Mouse (Mus musculus) thymus, postnatal 0 days (tissue): ENCODE measurements around the gene Camk1d. TPM values are rescaled to one million over a fixed set of nuclear protein-coding genes. Genes with fewer than 3 reads are reported as not detected.

Experiments used
- DNase-seq: peaks from one replicate; pipeline ENCODE4 v3.0.0-alpha.2; 2015; ENCODE audit warnings: low spot score
- polyA plus RNA-seq: library from polyadenylated mRNA; unstranded; fragments of >200 nt; fragmentation: Nextera tagmentation; extraction: Ambion mirVana; gene quantifications from 2 replicates; pipeline ENCODE4 v1.2.1, GENCODE M21; 2015

The Camk1d gene
- polyA plus RNA-seq = 10.0 and 14.4 TPM in 2 replicates

DNA sequence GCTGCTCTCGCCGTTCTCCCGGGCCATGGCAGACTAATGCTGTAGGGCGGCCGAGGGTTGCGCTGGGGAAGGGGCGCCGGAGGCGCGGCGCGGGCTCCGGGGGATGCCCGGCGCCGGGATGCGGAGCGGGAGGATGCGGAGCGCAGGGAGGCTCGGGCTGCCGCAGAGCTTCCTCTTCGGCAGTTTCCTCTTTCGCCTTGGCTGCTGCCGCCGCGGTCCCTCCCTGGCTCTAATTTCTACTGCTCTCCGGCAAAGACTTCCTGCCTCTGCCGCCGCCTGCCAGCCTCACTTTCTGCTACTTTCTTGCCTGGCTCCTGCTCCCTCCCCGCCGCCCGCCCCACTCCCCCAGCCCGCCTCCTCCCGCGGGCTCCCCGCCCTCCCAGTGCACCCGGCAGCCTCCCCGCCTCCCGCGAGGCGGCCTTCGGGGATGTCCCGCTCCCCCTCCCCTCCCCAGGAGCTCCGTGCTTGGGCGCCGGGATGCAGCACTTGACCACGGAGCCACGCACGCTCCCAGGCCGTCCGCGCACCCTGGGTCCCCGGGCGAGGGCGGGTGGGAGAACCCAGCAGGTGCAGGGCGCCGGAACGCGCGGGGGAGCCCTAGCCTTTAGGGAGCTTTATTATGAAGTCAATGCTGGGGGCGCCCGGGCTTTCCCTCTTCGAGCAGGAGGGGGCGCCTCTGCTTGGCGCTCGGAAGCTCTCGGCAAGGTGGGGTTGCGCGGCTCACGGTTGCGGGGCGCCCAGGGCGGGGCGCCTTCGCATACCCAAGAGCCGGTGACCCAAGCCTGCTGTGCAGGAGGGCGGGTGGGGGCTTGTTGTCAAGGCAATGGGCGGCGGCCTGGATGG, at the start of gene Camk1d:
TSS of gene Camk1d (minus strand) at position 305 of the 843 bp plus-strand sequence.
- DNase-seq = peak; percentile 93

- DNase-seq = no peak
Observed at GRCm38 (mm10) chr2:5762031-5762430, 47.7 kb upstream of the Camk1d start.

GRCm38 (mm10) chr2:5760479-5761008, 46.2 kb upstream of the Camk1d start:
- DNase-seq = no peak

DNA sequence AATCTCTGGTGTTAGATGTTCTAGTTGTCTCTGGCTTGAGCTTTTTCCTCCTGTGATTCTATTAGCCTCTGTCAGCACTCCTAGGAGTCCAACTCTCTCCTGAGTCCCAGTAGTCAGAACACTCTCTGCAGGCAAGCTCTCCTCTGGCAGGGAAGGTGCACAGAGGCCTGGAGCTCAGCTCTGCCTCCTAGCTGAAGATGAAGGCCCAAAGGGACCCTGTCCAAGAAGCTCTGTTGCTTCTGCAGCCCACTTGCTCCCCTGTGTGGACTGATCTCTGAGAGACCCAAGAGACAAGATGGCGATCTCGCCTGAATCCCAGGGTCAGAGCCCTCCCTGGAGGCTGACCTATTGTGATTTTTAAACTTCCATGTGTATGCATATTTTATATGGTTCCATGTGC, 44.3 kb upstream of the Camk1d start:
- DNase-seq = no peak

- DNase-seq = no peak
Observed at GRCm38 (mm10) chr2:5750872-5751271, 36.6 kb upstream of the Camk1d start.

DNA sequence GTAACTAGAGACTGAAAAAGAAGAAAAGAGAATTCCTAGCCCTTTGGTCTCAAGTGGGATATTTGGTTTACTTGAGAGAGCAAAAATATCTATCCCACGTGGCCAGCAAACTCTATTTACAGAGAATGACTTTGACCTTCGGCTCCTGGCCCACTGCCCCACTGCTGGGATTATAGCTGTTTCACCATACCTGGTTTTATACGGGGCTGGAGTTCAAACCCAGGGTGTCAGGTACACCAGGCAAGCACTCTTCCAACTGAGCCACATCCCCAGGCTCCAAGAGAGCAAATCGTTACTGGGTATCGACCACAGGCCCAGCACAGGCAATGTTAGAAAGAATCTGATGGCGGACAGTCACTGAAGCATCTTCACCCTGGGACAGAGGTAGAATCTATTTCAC, 34.9 kb upstream of the Camk1d start:
- no peak for DNase-seq

DNA sequence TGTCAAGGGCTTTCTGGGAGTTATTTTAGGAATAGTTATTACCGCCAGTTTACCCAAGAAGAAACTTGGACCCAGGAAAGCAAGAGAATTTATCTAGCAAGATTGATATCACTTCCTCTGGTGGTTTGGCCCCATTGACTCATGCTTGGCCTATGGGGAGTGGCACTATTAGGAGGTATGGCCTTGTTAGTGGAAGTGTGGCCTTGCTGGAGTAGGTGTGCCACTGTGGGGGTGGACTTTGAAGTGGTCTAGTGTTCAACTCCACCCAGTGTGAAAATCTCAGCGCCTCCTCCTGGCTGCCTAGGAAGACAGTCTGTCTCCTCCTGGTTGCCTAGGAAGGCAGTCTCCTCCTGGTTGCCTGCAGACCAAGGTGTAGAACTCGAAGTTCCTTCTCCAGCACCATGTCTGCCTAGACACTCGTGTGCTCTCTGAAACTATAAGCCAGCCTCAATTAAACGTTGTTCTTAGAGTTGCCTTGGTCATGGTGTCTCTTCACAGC, 33.3 kb upstream of the Camk1d start:
- no peak for DNase-seq

DNA sequence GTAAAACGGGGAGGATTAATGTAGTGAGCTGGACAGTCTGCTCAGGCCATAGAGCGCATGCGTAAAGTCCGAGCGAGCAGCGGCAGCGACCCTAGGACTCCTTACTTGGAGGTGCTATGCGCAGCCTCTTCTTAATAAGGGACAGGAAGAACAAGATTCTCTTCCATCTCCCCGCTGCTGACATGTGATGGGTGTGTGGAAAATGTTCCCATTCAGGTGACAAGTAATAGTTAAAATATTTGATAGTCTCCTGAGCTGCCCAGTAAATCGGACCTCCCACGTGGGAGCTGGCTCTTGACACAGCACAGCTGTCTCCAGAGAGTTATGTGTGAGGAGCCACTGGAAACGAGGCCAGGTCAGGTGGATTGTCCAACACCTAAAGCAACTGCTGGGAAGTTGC, 32.2 kb upstream of the Camk1d start:
- DNase-seq = no peak

GRCm38 (mm10) chr2:5743886-5744285, 29.6 kb upstream of the Camk1d start:
- DNase-seq = no peak

DNA sequence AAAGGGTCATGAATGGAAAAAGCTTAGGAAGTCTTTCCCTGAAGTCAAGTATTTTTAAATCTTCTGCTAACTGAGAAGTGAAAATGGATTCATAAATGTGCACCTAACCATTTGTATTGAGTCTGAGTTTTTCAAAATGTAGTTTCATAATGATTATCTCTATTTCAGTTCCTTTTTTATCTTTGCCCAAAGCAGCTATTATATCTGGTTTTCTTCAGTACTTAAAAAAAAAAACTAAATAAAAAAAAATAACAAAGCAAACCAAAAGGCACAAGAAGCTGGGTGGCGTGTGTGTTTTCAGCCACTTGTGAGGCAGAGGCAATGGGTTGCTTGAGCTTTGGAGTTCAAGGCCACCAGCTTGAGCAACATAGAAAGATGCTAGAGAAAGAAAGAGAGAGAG, 26.6 kb upstream of the Camk1d start:
- DNase-seq = no peak

GRCm38 (mm10) chr2:5735881-5736280, 21.6 kb upstream of the Camk1d start:
- DNase-seq = no peak

- DNase-seq = no peak
Observed at GRCm38 (mm10) chr2:5733300-5734085, 19.2 kb upstream of the Camk1d start.

DNA sequence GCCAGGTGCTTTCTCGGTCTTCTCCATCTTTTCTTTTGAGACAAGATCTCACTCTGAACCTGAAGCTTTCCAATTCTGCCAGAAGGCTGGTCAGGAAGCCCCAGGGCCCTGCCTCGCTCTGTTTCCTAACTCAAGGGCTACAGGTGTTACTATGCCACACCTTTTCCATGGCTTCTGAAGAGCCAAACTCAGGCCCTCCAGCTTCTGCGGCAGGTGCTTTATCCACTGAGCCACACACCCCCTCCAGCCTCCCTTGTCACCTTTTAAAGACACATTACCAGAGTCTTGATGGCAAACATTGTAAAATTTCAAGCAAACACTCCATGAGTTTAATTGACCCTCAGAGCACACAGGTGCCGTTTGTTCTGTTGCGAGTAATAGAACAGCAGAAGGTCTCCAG, 17.7 kb upstream of the Camk1d start:
- no peak for DNase-seq

- DNase-seq = no peak
Observed at GRCm38 (mm10) chr2:5730364-5730792, 16.1 kb upstream of the Camk1d start.

DNA sequence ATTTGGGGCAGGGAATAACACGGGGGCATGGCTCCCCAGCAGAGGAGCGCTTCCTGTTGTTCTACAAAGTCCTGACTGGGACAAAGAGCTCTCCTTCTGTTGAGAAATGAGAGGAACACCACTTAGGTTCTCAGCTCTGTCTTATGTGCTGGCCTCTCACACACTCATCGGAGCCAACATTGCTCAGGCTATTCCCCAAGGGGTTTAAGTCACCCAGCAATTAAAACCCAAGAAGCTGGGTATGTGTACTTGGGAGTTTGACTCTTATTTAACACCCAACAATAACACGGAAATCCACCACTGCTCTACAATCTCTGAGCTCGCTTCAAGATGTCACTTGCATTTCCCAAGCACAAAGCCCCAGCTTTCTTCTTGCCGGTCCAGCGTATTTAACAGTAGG, 15.6 kb upstream of the Camk1d start:
- no peak for DNase-seq

DNA sequence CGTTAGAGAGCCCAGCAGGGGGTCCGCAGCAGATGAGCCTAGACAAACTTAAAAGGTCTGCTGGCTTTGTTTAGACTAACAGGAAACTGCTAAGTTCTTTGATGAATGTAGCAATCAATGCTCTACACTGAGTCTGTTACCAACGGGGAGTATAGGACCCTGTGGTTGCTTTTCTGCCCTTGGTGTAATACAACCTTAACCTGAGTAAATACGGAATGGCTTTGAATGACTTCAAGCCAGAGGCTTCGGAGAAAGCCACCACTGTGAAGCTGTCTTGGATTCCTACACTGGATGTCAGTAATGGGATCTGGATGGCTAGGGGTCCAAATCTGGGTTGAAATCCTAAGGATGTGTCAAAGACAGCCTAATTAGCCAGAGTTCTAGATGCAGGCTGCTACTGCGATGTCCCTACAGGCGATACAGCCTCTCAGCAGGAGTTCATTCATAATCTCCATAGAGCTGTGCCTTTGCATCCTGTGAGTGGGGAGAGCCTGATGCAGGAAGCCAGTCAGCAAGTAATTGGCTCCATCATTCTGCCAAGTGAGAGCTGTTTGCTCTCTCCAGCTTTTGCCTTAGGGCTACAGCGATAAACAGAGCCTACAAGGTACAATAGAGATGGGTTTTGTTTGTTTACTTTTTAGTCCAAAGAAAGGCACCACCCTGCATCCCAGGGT, 10.8 kb upstream of the Camk1d start:
- DNase-seq = no peak

- DNase-seq = no peak
Observed at GRCm38 (mm10) chr2:5717675-5718074, 3.4 kb upstream of the Camk1d start.

GRCm38 (mm10) chr2:5715544-5715943, 1.2 kb upstream of the Camk1d start:
- DNase-seq = no peak

DNA sequence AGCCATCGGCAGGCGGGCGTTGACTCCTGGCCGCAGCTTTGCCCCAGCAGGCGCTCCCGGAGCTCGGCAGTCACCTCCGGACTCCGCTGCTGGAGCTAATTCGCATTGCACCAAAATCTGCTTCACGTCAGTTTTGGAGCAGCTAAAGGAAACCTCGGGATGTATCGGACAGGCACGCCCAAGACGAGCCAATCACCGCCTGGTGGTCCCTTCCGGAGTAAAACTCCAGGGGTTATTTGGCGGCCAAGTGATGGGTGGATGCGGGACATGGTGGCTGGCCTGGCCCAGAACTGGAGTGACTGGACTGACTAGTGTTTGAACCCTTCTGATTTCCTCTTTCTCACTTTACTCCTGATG, 717 bp upstream of the Camk1d start:
- DNase-seq = no peak

GRCm38 (mm10) chr2:5713325-5714210, 747 bp downstream of the Camk1d start:
- DNase-seq = peak; percentile 79

GRCm38 (mm10) chr2:5712255-5712654, 2.1 kb downstream of the Camk1d start:
- no peak for DNase-seq
